Mouse (Mus musculus) kidney, embryonic 15.5 days (tissue): ENCODE measurements around the gene Map3k7cl. TPM values are rescaled to one million over a fixed set of nuclear protein-coding genes. Genes with fewer than 3 reads are reported as not detected.

Source experiments
- polyA plus RNA-seq: library from polyadenylated mRNA; unstranded; fragments of >200 nt; fragmentation: Nextera tagmentation; extraction: Ambion mirVana; gene quantifications from 2 replicates; pipeline ENCODE4 v1.2.1, GENCODE M21; 2015

Map3k7cl gene
- polyA plus RNA-seq, 1 experiment from 2014 or later = 2.2 TPM

Other genes with a start within 250 kb of the Map3k7cl start
- gene N6amt1, start 199.1 kb upstream of the Map3k7cl start, polyA plus RNA-seq = 28.4 and 29.5 TPM in 2 replicates
- 26.9 and 28.4 TPM in 2 replicates for gene Ltn1, start 120.7 kb upstream of the Map3k7cl start, polyA plus RNA-seq
- 12.3 and 13.2 TPM in 2 replicates for gene Rwdd2b, start 112.8 kb upstream of the Map3k7cl start, polyA plus RNA-seq
- gene Usp16, start 98.6 kb upstream of the Map3k7cl start, polyA plus RNA-seq = 37.8 and 46.1 TPM in 2 replicates
- gene Cct8, start 57.5 kb upstream of the Map3k7cl start, polyA plus RNA-seq = 479 and 502 TPM in 2 replicates
- gene Bach1, start 145.6 kb downstream of the Map3k7cl start, polyA plus RNA-seq = 11.0 and 13.6 TPM in 2 replicates